Mouse (Mus musculus): Measurements from ENCODE around the gene Selenop. TPM values are rescaled to one million over a fixed set of nuclear protein-coding genes. Genes with fewer than 3 reads are reported as not detected.

Gene Selenop
- total and polyA plus RNA-seq, 3 experiments: 0.50 TPM; not detected in 2

GRCm38 (mm10) chr15:3273191-3273590, 4.8 kb downstream of the Selenop start:
- H3K27ac ChIP-seq (ENCODE audit: control insufficient read depth, low read depth, low read length): no peak overlapping the region
- TF ChIP-seq TBP (IDR thresholded peaks at IDR 0.05; ENCODE audit: low read depth, low read length): no peak
- no peak for TF ChIP-seq KAT2A (conservative IDR thresholded peaks at IDR 0.05; ENCODE audit: low read depth, low read length)
- no peak overlapping the region for H3K4me3 ChIP-seq (ENCODE audit: control insufficient read depth in 1 of 2, insufficient read depth in 1 of 2, low read depth in 2 of 2, low read length in 2 of 2)
- no peaks in the 10 kb centered on the region for H3K27me3 ChIP-seq (ENCODE audit: control insufficient read depth in 1 of 2, insufficient read depth in 2 of 2, low read length in 2 of 2)
- no peaks in the 10 kb centered on the region for H3K79me2 ChIP-seq (ENCODE audit: control insufficient read depth, insufficient read depth, low read length, poor library complexity)
- H3K36me3 ChIP-seq (ENCODE audit: control insufficient read depth in 1 of 2, insufficient read depth in 2 of 2, low read length in 2 of 2): no peaks in the 10 kb centered on the region
- no peak overlapping the region for H3K9ac ChIP-seq (ENCODE audit: control insufficient read depth, low read depth, low read length, poor library complexity, severe bottlenecking)
- no peaks in the 10 kb centered on the region for H3K4me1 ChIP-seq (ENCODE audit: control insufficient read depth in 1 of 2, insufficient read depth in 2 of 2, low read length in 2 of 2)
- DNase-seq (ENCODE audit: low read depth, low spot score): no peak
- H3K9me3 ChIP-seq (replicated peaks; ENCODE audit: insufficient read depth, low read length): no peaks in the 10 kb centered on the region

- no peaks in the 10 kb centered on the region for H3K36me3 ChIP-seq (ENCODE audit: control insufficient read depth in 1 of 2, insufficient read depth in 2 of 2, low read length in 2 of 2)
- no peaks in the 10 kb centered on the region for H3K27me3 ChIP-seq (ENCODE audit: control insufficient read depth in 1 of 2, insufficient read depth in 2 of 2, low read length in 2 of 2)
- H3K9ac ChIP-seq (ENCODE audit: control insufficient read depth, low read depth, low read length, poor library complexity, severe bottlenecking): no peak overlapping the region
- no peak for TF ChIP-seq CHD2 (IDR thresholded peaks at IDR 0.05; ENCODE audit: low read length)
- no peak for TF ChIP-seq BHLHE40 (IDR thresholded peaks at IDR 0.05; ENCODE audit: borderline replicate concordance, low read depth, low read length)
- no peak for TF ChIP-seq MAX (IDR thresholded peaks at IDR 0.05; ENCODE audit: low read length)
- TF ChIP-seq MAZ (IDR thresholded peaks at IDR 0.05; ENCODE audit: low read depth, low read length): no peak
- TF ChIP-seq CHD1 (IDR thresholded peaks at IDR 0.05; ENCODE audit: low read depth, low read length): no peak
- TF ChIP-seq USF1 (IDR thresholded peaks at IDR 0.05; ENCODE audit: low read depth, low read length): no peak
- no peak for TF ChIP-seq TAL1 (IDR thresholded peaks at IDR 0.05; ENCODE audit: low read length)
- no peak for TF ChIP-seq MXI1 (IDR thresholded peaks at IDR 0.05; ENCODE audit: low read depth, low read length)
- no peak for TF ChIP-seq GABPA (IDR thresholded peaks at IDR 0.05; ENCODE audit: low read depth, low read length)
- no peak for TF ChIP-seq POLR2AphosphoS5 (IDR thresholded peaks at IDR 0.05; ENCODE audit: borderline replicate concordance, low read depth, low read length)
- TF ChIP-seq RCOR1 (IDR thresholded peaks at IDR 0.05; ENCODE audit: low read depth, low read length): no peak
- no peak for TF ChIP-seq POLR2A (IDR thresholded peaks at IDR 0.05; ENCODE audit: control insufficient read depth in 1 of 2, insufficient read depth in 1 of 2, low read depth in 1 of 2, low read length in 2 of 2, poor library complexity in 1 of 2)
- TF ChIP-seq MYB (IDR thresholded peaks at IDR 0.05; ENCODE audit: low read depth, low read length): no peak
- no peak for TF ChIP-seq ELF1 (IDR thresholded peaks at IDR 0.05; ENCODE audit: low read depth, low read length)
- no peak for TF ChIP-seq USF2 (IDR thresholded peaks at IDR 0.05; ENCODE audit: borderline replicate concordance in 1 of 2, insufficient read depth in 1 of 2, low read depth in 1 of 2, low read length in 2 of 2)
- TF ChIP-seq UBTF (IDR thresholded peaks at IDR 0.05; ENCODE audit: borderline replicate concordance, insufficient read depth, low read depth, low read length): no peak
- no peak for TF ChIP-seq NRF1 (IDR thresholded peaks at IDR 0.05; ENCODE audit: insufficient read depth, low read depth, low read length, poor library complexity, severe bottlenecking)
- no peak for TF ChIP-seq MEF2A (IDR thresholded peaks at IDR 0.05; ENCODE audit: extremely low read depth, insufficient replicate concordance, low read depth, low read length, poor library complexity, severe bottlenecking)
- TF ChIP-seq EP300 (IDR thresholded peaks at IDR 0.05; ENCODE audit: low read depth in 1 of 2, low read length in 2 of 2): no peak
- H3K4me1 ChIP-seq (ENCODE audit: control insufficient read depth in 1 of 2, insufficient read depth in 2 of 2, low read length in 2 of 2): no peaks in the 10 kb centered on the region
- H3K9me3 ChIP-seq (replicated peaks; ENCODE audit: insufficient read depth, low read length): no peaks in the 10 kb centered on the region
- no peak overlapping the region for H3K27ac ChIP-seq (ENCODE audit: control insufficient read depth, low read depth, low read length)
- no peaks in the 10 kb centered on the region for H3K79me2 ChIP-seq (ENCODE audit: control insufficient read depth, insufficient read depth, low read length, poor library complexity)
- no peak for DNase-seq (ENCODE audit: low read depth, low spot score)
- no peak overlapping the region for H3K4me3 ChIP-seq (ENCODE audit: control insufficient read depth in 1 of 2, insufficient read depth in 1 of 2, low read depth in 2 of 2, low read length in 2 of 2)
These were observed 9.0 kb downstream of the Selenop start for GRCm38 (mm10) chr15:3277391-3277790.

Data from MEL (cell line).